Mouse (Mus musculus) heart, adult 9 months (tissue): ENCODE results near the gene Lipe.
A peak's percentile ranks its signal among the peaks of the same experiment; 100 is the strongest.

Experiments used
- DNase-seq, 2 experiments: peaks; one replicate each; pipeline ENCODE4 v3.0.0; 2022; ENCODE audit warnings: low spot score in 2 of 2

Gene Lipe

DNA sequence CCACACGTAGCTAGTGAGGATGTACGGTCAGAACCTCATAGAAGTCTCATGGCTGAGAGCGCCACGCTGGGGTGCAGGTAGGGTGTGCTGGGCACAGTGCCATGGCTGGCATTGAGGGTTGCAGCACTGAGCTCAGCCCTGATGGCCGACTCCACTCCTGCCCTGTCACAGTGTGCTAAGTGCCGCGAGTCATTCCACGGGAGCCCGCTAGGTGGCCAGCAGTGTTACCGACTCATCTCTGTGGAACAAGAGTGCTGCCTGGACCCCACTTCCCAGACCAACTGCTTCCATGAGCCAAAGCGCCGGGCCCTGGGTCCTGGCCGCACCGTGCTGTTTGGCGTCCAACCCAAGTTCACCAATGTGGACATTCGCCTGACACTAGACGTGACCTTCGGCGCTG, 35.4 kb downstream of the Lipe start:
- no peak for DNase-seq

- DNase-seq, result no peak
Measured at GRCm38 (mm10) chr7:25358721-25359206, 39.7 kb downstream of the Lipe start.

- no peak for DNase-seq
Measured at GRCm38 (mm10) chr7:25348861-25349260, 49.6 kb downstream of the Lipe start.

DNA sequence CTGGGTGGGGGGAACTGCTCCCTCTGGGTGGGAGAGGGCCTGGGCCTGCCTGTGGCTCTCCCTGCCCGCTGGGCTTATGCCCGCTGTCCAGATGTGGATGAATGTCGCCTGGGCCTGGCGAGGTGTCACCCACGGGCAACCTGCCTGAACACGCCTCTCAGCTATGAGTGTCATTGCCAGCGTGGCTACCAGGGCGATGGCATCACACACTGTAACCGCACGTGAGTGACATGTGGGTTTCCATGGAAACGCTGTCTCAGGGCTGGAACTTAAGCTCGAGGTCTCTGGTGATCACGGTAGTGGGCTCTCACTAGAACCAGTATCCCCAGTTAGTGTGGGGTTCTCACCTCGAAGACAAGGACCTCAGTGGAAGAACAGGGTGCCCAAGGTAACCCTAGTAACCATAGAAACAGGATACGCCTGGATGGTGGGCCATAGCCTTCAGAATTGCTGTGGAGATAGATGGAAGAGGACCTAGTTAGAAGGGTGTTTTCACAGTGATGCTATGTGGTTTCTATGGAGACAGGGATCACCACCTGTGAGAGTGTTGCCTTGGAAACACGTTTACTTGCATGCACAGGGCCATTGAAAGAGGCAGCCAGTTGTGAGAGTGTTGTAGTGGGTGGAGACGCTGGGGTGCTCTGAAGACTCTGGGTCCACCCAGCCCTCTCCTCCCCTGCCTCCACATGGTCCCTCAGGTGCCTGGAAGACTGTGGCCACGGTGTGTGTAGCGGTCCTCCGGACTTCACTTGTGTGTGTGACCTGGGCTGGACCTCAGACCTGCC, 57.3 kb downstream of the Lipe start:
- DNase-seq, result no peak

DNA sequence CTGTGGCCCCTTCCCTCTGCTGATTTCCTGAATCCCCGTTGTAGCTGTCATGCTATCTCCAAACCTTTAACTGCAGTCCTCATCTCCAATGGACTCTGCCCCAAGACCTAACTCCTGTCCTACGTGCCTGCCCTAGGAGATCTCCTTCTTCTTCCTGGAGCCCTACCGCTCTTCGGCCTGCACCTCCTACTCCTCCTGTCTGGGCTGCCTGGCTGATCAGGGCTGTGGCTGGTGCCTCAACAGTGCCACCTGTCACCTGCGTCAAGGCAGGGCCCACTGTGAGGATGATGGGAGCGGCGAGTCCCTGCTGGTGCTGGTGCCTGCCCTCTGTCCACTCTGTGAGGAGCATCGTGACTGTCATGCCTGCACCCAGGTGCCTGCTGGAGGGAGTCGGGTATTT, 59.2 kb downstream of the Lipe start:
- no peak for DNase-seq

DNA sequence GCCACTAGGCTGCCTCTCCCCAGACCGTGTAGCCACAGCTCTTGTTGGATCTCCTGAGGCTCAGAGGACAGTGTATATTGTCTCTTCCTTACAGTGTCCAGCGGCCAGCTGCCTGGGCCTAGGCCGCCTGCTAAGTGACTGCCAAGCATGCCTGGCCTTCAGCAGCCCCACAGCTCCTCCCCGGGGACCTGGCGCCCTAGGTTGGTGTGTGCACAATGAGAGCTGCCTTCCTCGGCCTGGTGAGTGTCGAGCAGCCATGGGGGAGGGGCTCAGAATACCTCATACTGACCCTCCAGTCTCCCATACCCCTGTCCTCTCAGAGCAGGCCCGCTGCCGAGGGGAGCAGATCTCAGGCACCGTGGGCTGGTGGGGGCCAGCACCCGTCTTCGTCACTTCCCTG, 64.0 kb downstream of the Lipe start:
- no peak for DNase-seq

DNA sequence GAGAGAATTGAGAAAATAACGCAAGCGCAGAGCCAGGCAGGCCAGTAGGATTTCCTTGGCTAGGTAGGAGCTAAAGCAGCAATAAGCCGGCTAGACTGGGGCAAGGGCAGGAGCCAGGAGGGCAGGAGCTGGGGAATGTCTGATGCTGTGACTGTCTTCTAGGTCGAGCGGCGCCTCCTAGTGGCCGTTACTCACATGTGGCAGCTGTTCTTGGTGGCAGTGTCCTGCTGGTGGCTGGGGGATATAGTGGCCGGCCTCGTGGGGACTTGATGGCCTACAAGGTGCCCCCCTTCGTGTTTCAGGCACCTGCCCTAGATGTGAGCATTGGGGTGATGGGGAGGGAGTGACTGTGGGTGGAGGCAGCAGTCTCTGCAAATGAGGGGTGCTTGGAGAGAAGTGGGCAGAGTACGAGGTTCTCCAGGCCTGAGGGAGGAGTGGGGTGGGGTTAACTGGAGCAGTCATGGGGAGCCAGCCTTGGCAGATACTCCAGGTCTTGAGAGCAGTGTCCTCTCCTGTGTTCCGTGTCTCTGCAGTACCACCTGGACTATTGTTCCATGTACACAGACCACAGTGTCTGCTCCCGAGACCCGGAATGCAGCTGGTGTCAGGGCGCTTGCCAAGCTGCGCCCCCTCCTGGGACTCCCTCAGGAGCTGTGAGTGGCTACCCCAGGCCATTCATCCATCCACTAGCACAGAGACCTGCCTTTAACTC, 64.8 kb downstream of the Lipe start:
- DNase-seq, result peak; percentile 32 to 64
